Mouse (Mus musculus) right cerebral cortex, postnatal 25 days (tissue): Measurements from ENCODE around the gene Gm11444.

Source experiments
- DNase-seq: peaks from one replicate; pipeline ENCODE4 v3.0.0; 2022

Gene Gm11444

DNA sequence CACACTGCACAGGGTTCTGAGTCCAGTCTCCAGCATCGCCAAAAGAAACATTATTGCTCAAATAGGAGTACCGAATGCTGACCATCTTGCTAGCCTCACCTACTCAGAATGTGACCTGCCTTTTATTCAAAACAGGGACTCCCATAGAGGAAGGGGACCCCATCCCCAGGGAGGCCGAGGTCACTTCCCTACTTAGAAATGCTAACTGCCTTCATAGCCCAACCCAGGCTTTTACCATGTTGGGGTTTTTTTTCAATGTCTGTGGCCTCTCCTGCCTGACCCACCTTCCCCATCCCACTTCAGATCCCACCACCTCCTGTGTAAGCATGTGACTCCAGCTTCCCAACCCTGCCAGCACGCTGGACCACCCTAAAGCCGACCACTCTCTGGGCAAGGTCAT, 38.5 kb downstream of the Gm11444 start:
- no peak for DNase-seq

DNA sequence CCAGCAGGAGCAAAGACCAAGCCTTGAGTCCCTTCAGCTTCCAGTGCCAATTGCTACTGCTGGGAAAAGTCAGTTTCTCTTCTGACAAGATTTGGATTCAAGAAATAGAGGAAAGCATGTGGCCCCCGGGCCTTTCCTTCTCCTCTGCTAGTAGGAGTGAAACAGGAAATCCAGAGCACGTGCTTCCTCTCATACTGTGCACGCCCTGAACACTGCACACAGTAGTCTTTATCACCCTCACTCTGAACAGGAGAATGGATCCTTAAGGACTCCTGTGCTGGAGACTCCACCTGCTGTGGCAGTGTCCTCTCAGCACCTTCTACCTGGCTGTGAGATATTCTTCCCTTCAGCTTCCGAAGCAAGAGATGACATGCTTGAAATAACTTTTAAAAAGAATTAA, 38.9 kb downstream of the Gm11444 start:
- DNase-seq = no peak

DNA sequence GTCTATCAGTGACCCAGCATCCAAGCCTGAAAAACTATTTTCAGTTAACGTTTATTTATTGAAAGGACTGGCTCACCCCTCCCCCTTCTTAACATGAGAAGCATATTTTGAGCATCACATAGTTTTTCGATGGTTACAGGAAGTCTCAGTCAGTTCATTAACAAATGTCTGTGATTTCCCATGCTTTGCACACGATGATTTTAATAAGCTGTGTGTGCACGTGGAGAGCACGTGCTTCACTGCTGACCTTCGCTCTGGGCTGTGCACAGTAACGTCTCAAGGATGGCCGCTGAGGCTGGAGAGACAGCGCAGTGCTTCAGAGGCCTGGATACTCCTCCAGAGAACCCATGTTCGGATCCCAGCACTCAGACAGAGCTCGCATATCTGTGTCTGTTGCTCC, 42.8 kb downstream of the Gm11444 start:
- DNase-seq = no peak

DNA sequence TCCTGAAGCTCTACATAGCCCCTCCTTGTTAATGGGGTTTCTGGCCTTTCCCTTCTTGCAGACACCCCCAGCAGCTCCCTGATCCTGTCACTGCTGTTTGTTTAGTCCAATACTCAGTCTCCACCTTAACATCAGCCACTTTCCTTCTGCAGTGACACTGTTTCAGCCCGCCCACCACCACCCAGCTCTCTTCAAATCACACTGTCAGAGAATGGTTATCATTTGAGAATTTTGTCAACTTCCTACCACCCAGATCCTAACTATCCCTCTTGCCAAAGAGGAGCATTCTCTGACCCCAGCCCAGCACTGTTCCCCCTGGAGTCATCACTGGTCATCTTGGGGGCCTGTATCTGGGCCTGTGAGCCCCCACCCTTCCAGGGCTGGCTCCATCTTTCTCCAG, 44.4 kb downstream of the Gm11444 start:
- DNase-seq = no peak

DNA sequence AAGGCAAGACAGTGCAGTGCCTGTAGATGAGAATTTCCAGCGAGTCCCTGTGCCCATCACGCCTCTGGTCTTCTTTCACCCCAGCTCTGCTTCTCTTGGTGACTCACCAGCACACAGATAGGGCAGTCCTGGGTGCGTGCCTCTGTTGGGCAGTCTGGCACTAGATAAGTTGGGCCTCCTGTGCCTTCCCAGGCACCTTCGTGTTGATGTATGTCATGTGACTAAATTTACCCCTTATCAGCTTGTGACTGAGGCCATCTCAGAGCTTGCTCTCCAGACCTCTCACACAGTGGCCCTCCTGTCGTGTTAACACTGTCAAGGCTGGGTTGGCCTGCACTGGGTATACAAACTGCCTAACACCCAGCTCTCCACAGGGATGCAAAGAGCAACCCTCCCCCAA, 46.1 kb downstream of the Gm11444 start:
- DNase-seq = no peak

DNA sequence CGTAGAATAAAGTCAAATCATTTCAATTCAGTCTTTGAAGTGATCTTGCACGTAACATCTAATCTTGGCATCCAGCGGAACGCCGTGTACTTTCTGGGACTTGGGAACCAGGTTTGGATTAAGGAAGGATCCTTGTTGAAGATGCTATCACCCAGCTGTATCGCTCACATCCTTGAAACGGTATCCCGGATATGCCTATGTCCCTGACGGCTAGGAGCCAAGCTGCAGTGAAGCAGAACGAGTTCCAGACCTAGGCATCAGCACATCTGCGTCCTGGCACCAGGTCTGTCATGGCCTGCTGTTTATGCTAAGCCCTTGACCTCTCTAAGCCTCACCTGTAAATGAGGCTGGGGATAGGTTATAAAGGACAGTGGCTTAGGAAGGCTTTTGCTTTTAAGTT, 49.8 kb downstream of the Gm11444 start:
- no peak for DNase-seq

DNA sequence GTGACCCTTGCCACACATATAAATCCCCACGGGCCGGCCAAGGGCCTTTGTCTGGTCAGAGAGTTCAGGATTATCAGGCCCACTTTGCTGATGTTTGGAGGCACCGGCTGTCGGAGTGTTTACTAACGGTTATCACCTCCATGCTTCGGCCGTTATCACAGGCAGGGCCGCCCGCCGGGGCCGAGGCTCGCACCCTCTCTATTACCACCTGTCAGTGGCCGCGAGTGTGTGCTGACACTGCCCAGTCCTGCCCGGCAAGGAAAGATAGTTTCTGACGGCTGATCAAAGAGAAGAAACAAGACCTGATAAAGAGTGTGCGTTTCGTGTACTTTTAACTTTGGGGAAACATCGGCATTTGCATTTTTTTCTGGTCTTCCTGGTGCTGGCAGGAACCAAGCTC, 50.3 kb downstream of the Gm11444 start:
- DNase-seq = no peak

DNA sequence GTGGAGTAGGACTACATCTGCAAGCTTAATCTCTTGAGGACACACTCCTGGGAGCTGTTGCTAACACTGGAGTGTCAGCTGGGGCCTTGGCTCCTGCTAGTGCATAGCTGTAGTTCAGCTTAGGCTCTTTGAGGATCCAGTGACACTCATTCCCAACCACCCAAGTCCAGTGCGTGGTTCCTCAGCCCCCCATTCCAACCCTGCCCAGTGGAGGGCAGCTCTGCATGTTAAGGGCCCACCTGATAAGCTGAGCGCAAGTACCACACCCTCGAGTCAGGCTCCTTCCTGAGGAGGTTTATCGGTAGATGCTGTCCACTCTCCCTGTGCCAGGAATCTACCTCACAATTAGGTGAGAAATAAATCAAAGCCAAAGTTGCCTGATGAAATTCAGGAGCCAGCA, 50.7 kb downstream of the Gm11444 start:
- DNase-seq = no peak
